Mouse (Mus musculus) heart, adult 2 months (tissue): ENCODE measurements at regions not wholly inside any gene's neighbourhood (a gene's known extent, or its start where the extent isn't known, plus 50 kb on each side); places are given as distances from the start of the nearest gene placed in this dataset.

Experiments
- CTCF ChIP-seq: fragments of 200-600 bp; IDR thresholded peaks from 2 replicates; pipeline ENCODE4 v1.8.1; 2022; ENCODE audit warnings: antibody characterized with exemption, mild to moderate bottlenecking, moderate library complexity
- EP300 ChIP-seq: fragments of 200-500 bp; IDR thresholded peaks from 2 replicates; pipeline ENCODE4 v1.6.1; 2011; ENCODE audit warnings: low read depth, low read length, control low read depth; ENCODE audit not compliant: insufficient read depth

GRCm38 (mm10) chr6:100370358-100370757, 83.1 kb upstream of the Rybp start:
- no peak for TF ChIP-seq EP300
- TF ChIP-seq CTCF = no peak
